Mouse (Mus musculus): ENCODE measurements around the gene Trim66. TPM values are rescaled to one million over a fixed set of nuclear protein-coding genes. Genes with fewer than 3 reads are reported as not detected.

Gene Trim66
- polyA plus RNA-seq, 1 experiment = 5.7 TPM

DNA sequence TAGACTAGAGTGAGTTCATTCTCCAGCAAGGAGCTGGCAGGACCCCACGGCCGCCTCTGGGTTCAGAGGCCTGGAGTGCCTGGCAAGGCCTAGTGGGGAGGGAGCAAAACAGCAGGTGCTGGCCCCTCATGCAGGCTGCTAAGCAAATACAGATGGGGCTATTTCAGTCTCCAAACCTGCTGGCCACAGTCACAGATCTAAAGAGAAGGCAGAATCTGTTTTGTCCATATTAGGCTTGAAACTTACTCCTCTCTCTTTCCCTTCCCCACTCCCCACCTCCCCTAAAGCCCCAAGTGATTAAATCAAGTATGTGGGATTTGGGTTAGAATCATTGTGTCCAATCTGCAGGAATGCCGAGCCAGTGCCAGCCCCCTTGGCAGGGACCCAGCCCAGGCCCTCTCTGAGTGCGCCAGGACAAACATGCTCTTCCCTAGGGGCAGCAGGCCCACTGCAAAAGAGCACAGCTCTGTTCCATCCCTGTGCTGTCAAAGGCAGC is 28.6 kb upstream of the Trim66 start:
- H3K4me3 ChIP-seq (replicated peaks; ENCODE audit: control insufficient read depth, low read depth, low read length) = no peak overlapping the region
- H3K4me1 ChIP-seq (ENCODE audit: control insufficient read depth, insufficient read depth, low read length) = no peaks in the 10 kb centered on the region
- 84% methylated on average over 4 of the region's 4 CpGs for WGBS
- H3K27ac ChIP-seq (ENCODE audit: control insufficient read depth, insufficient read depth, low read depth, low read length, poor library complexity) = no peak overlapping the region
- TF ChIP-seq CTCF (IDR thresholded peaks at IDR 0.05; ENCODE audit: control insufficient read depth, insufficient read depth, low read length) = no peak
- no peak for TF ChIP-seq POLR2A (IDR thresholded peaks at IDR 0.05; ENCODE audit: borderline replicate concordance, control insufficient read depth, low read depth, low read length)

DNA sequence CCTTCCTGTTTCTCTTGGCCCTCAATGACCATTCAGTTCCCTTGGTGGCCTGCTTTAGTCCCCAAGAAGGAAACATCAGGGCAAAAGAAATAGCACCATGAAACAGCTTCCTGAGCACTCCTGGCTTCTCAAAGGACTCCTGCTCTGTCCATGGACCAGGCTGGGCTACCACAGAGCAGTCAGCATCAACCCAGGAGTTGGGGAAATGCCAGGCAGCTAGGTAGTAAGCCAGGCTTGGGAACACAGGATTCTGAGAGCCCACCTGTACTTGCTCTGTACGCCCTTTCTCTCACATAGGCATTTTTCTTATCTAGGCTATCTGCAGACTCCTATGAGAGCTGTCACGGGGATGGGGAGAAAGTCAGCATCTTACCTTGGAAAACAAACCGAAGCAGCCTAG is 27.0 kb upstream of the Trim66 start:
- no peak overlapping the region for H3K4me3 ChIP-seq (replicated peaks; ENCODE audit: control insufficient read depth, low read depth, low read length)
- TF ChIP-seq POLR2A (IDR thresholded peaks at IDR 0.05; ENCODE audit: borderline replicate concordance, control insufficient read depth, low read depth, low read length) (no peak), CTCF (IDR thresholded peaks at IDR 0.05; ENCODE audit: control insufficient read depth, insufficient read depth, low read length) (no peak)
- 80% methylated on average over 3 of the region's 3 CpGs for WGBS

DNA sequence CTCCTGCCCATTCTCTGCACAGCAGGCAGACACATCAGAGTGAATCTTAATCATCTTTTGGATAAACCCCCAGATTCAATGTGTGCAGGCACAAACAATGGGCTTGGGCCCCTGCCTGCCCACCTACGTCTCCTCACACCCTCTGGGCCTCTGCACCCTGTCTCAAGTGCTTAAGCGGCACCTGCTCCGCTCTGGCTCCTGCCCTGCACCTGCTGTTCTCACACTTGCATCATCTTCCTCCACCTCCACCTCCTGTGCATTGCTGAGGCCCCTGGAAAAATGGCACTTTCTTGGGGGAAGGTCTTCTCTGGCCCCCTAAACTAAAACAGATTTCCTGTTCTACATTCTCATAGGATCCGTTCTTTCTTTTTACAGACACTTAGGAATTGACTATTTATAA is 26.0 kb upstream of the Trim66 start:
- WGBS = 84% methylated on average over 4 of the region's 4 CpGs
- TF ChIP-seq CTCF (IDR thresholded peaks at IDR 0.05; ENCODE audit: control insufficient read depth, insufficient read depth, low read length) = no peak
- no peak for TF ChIP-seq POLR2A (IDR thresholded peaks at IDR 0.05; ENCODE audit: borderline replicate concordance, control insufficient read depth, low read depth, low read length)
- H3K27ac ChIP-seq (ENCODE audit: control insufficient read depth, insufficient read depth, low read depth, low read length, poor library complexity) = no peak overlapping the region

More for the DNA sequence above, 27.0 kb upstream of the Trim66 start:
- Histone ChIP-seq H3K4me1 (ENCODE audit: control insufficient read depth, insufficient read depth, low read length) (no peaks in the 10 kb centered on the region), H3K27ac (ENCODE audit: control insufficient read depth, insufficient read depth, low read depth, low read length, poor library complexity) (no peak overlapping the region)

DNA sequence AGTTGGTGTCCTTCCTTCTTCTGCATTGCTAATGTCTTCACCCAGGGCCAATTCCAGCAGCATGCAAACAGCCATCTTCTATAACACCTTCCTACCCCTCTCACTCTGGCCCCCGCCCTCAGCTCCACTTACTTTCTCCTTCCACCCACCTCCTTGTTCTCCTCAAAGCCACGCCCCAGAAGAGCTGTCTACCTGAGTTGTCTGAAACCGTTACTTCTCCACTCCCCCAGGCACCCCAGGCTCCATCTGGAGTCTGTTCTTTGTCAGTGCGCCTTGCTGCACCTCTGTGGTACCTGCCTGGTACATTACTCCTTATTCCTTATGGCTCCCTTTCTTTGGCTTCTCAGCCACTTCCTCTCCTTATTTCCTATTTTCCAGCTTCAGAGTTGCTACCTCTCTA is 25.2 kb upstream of the Trim66 start:
- Histone ChIP-seq H3K4me1 (ENCODE audit: control insufficient read depth, insufficient read depth, low read length) (no peaks in the 10 kb centered on the region), H3K4me3 (replicated peaks; ENCODE audit: control insufficient read depth, low read depth, low read length) (no peak overlapping the region), H3K27ac (ENCODE audit: control insufficient read depth, insufficient read depth, low read depth, low read length, poor library complexity) (no peak overlapping the region)
- TF ChIP-seq POLR2A (IDR thresholded peaks at IDR 0.05; ENCODE audit: borderline replicate concordance, control insufficient read depth, low read depth, low read length) (no peak), CTCF (IDR thresholded peaks at IDR 0.05; ENCODE audit: control insufficient read depth, insufficient read depth, low read length) (no peak)
- WGBS = 79% methylated on average over 4 of the region's 4 CpGs

More for the DNA sequence above, 26.0 kb upstream of the Trim66 start:
- Histone ChIP-seq H3K4me1 (ENCODE audit: control insufficient read depth, insufficient read depth, low read length) (no peaks in the 10 kb centered on the region), H3K4me3 (replicated peaks; ENCODE audit: control insufficient read depth, low read depth, low read length) (no peak overlapping the region)

DNA sequence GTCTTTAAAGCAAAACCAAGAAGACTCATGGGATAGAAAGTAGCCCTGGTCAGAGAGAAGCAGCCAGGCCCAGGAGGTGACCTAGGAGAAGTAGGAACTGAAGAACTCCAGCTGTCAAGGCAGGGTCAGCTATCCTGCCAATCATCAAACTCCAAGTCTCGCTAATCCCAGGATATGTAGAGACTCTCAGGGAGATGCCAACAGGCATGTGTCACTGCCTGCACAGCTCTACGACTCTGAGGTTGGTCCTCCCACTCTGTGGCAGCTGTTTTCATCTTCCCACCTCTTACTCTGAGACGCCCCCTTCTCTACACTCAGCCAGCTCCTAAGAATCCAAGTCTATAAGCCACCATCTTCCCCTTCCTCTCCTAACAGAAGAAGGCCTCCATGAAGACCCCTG is 24.8 kb upstream of the Trim66 start:
- 69% methylated on average over 3 of the region's 3 CpGs for WGBS
- no peak overlapping the region for H3K27ac ChIP-seq (ENCODE audit: control insufficient read depth, insufficient read depth, low read depth, low read length, poor library complexity)
- H3K4me3 ChIP-seq (replicated peaks; ENCODE audit: control insufficient read depth, low read depth, low read length) = no peak overlapping the region
- TF ChIP-seq POLR2A (IDR thresholded peaks at IDR 0.05; ENCODE audit: borderline replicate concordance, control insufficient read depth, low read depth, low read length) (no peak), CTCF (IDR thresholded peaks at IDR 0.05; ENCODE audit: control insufficient read depth, insufficient read depth, low read length) (no peak)
- no peaks in the 10 kb centered on the region for H3K4me1 ChIP-seq (ENCODE audit: control insufficient read depth, insufficient read depth, low read length)

DNA sequence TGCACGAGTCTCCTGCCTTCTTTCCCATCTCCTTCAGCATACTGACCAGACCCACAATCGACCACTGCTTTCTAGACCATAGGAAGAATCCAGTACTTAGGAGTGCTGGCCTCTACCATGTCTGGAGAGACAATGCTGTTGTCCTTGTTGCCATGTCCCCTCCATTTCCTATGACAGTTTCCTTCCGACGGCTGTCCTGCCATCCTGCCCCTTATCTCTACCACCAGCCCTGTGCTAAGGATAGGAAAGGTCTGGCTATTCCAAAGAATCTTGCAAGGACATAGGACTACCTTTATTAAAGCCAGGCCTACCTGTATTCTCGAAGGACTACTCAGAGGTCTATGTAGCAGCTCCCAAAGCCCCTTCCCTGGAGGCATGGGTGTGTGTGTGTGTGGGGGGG is 23.6 kb upstream of the Trim66 start:
- Histone ChIP-seq H3K4me1 (ENCODE audit: control insufficient read depth, insufficient read depth, low read length) (no peaks in the 10 kb centered on the region), H3K27ac (ENCODE audit: control insufficient read depth, insufficient read depth, low read depth, low read length, poor library complexity) (no peak overlapping the region), H3K4me3 (replicated peaks; ENCODE audit: control insufficient read depth, low read depth, low read length) (no peak overlapping the region)
- 65% methylated on average over 5 of the region's 5 CpGs for WGBS
- TF ChIP-seq CTCF (IDR thresholded peaks at IDR 0.05; ENCODE audit: control insufficient read depth, insufficient read depth, low read length) = no peak
- TF ChIP-seq POLR2A (IDR thresholded peaks at IDR 0.05; ENCODE audit: borderline replicate concordance, control insufficient read depth, low read depth, low read length) = no peak

DNA sequence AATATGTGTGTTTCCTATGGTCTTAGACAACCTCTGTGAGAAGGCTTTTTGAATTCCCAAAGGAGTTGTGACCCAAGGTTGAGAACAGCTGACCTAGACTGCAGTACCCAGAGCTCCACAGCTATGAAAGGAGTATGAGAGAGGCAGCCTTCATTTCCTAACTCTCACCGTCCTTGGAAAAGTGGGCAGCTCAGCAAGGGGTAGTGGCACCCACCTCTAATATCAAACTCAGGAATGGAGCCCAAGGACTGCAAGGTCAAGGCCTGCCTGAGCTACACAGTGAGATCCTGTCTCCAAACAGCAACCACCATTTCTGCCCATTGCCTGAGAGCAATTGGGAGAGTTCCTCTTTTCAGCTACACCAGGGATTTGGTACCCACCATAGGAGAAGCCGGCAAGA is 21.8 kb upstream of the Trim66 start:
- Histone ChIP-seq H3K4me3 (replicated peaks; ENCODE audit: control insufficient read depth, low read depth, low read length) (no peak overlapping the region), H3K27ac (ENCODE audit: control insufficient read depth, insufficient read depth, low read depth, low read length, poor library complexity) (no peak overlapping the region), H3K4me1 (ENCODE audit: control insufficient read depth, insufficient read depth, low read length) (no peaks in the 10 kb centered on the region)
- 41% methylated on average over 2 of the region's 2 CpGs for WGBS
- no peak for TF ChIP-seq CTCF (IDR thresholded peaks at IDR 0.05; ENCODE audit: control insufficient read depth, insufficient read depth, low read length)
- no peak for TF ChIP-seq POLR2A (IDR thresholded peaks at IDR 0.05; ENCODE audit: borderline replicate concordance, control insufficient read depth, low read depth, low read length)

DNA sequence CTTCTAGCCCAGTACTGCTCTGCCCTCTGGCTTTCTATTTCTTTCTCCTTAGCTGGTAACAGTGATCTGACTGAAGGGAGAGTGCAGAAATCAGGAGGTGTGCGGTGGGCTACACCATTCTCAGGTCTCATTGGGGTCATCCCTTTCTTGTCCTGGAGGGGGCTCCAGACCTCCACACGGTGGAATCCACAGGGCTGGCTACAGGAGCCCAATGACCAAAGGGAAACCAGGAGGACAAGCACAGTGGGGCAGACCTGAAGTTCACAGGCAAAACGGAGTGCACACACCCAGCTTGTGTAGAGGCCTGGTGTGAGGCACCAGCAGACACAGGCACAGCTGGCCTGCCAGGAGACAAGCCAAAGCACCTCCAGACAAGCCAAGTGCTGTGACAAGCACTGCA is 20.4 kb upstream of the Trim66 start:
- 42% methylated on average over 3 of the region's 3 CpGs for WGBS
- peak; percentile 46; the same call in 1 of the 2 replicates for TF ChIP-seq CTCF (IDR thresholded peaks at IDR 0.05; ENCODE audit: control insufficient read depth, insufficient read depth, low read length)
- TF ChIP-seq POLR2A (IDR thresholded peaks at IDR 0.05; ENCODE audit: borderline replicate concordance, control insufficient read depth, low read depth, low read length) = no peak
- H3K27ac ChIP-seq (ENCODE audit: control insufficient read depth, insufficient read depth, low read depth, low read length, poor library complexity) = no peak overlapping the region
- H3K4me3 ChIP-seq (replicated peaks; ENCODE audit: control insufficient read depth, low read depth, low read length) = no peak overlapping the region
- H3K4me1 ChIP-seq (ENCODE audit: control insufficient read depth, insufficient read depth, low read length) = no peaks in the 10 kb centered on the region

DNA sequence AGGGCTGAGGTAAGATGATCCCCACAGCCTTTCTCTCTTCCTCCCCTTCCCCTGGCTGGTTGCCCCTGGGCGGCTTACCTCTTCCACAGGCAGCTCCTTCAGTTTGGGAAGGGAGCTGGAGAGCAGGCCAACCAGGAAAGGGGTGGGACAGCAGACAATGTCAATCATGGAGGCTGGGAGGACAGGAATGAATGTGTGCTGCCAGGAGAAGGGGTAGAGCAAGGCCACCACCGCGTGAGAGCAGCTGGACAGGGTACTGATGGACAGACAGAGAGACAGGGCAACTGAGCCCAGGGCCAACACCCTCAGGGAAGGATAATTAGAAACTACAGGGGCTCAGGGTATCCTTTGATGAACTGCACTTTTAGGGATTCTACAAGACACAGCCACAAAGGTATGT is 19.6 kb upstream of the Trim66 start:
- no peak overlapping the region for H3K4me3 ChIP-seq (replicated peaks; ENCODE audit: control insufficient read depth, low read depth, low read length)
- no peaks in the 10 kb centered on the region for H3K4me1 ChIP-seq (ENCODE audit: control insufficient read depth, insufficient read depth, low read length)
- TF ChIP-seq POLR2A (IDR thresholded peaks at IDR 0.05; ENCODE audit: borderline replicate concordance, control insufficient read depth, low read depth, low read length) = no peak
- TF ChIP-seq CTCF (IDR thresholded peaks at IDR 0.05; ENCODE audit: control insufficient read depth, insufficient read depth, low read length) = no peak
- H3K27ac ChIP-seq (ENCODE audit: control insufficient read depth, insufficient read depth, low read depth, low read length, poor library complexity) = no peak overlapping the region
- 97% methylated on average over 3 of the region's 3 CpGs for WGBS

All from bone marrow, adult 2 months (tissue).